Mouse (Mus musculus) brain, embryonic 14.5 days (tissue): ENCODE results near the gene Ttc24. TPM values are rescaled to one million over a fixed set of nuclear protein-coding genes. Genes with fewer than 3 reads are reported as not detected.

Experiments
- DNase-seq: peaks from one replicate; pipeline ENCODE4 v3.0.0-alpha.2; 2011; ENCODE audit warnings: low read depth
- CTCF ChIP-seq: fragments of 200-500 bp; IDR thresholded peaks from 2 replicates; pipeline ENCODE4 v1.5.1; 2012; ENCODE audit warnings: inconsistent platforms, mild to moderate bottlenecking, moderate library complexity, borderline replicate concordance; ENCODE audit not compliant: insufficient read depth, insufficient read length; ENCODE audit errors: extremely low read depth
- POLR2A ChIP-seq: fragments of 200-500 bp; IDR thresholded peaks from 2 replicates; pipeline ENCODE4 v1.6.1; 2012; ENCODE audit warnings: mild to moderate bottlenecking, inconsistent platforms, borderline replicate concordance; ENCODE audit not compliant: poor library complexity, insufficient read depth, insufficient read length, severe bottlenecking; ENCODE audit errors: extremely low read depth
- polyA plus RNA-seq: library from polyadenylated mRNA; depleted of rRNA; stranded (reverse); fragments of >200 nt; gene quantifications from 2 replicates; pipeline ENCODE4 v1.2.3, GENCODE M21; 2012

The Ttc24 gene
- polyA plus RNA-seq, 1 experiment, result not detected

- TF ChIP-seq POLR2A, result no peak
- no peak for TF ChIP-seq CTCF
- peak; percentile 38 for DNase-seq
These were observed 16.0 kb upstream of the Ttc24 start for GRCm38 (mm10) chr3:88094126-88094525.

DNA sequence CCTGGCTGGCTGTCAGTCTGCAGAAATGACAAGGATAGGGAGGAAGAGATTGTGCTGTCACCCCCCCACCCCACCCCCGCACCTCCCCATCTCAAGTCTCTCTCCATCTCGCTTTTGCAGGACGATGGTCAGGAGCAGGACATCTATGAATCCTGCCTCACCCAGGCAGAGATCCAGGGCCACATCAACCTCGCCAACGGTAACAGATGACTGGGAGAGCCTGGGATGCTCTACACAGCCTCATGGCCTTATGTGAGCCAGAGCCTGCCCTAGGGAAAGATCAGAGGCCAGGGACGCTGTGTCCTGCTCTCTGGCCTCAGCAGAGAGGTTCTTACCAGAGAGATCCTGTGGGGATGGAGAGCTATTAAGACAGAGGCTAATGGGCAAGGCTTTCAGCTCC lies 12.5 kb upstream of the Ttc24 start:
- TF ChIP-seq CTCF (no peak), POLR2A (no peak)
- DNase-seq, result no peak

DNA sequence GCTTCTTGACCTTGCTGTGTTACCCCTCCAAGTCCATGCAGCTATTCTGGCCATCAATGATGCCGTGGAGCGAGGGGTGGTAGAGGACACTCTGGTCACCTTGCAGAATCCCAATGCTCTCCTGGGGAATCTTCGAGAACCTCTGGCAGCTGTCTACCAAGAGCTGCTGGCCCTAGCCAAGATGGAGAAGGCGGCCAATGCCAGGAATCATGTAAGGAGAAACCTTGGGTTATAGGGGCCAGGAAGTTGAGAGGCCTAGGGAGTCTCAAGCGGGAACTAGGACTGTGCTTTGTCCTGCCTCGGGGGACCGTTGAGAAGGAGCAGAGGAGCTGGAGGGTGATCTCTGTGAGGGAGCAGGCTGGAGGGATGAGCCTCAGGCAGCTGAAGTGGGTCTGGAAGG lies 12.0 kb upstream of the Ttc24 start:
- no peak for DNase-seq
- TF ChIP-seq CTCF (no peak), POLR2A (no peak)

GRCm38 (mm10) chr3:88087688-88088087 lies 9.6 kb upstream of the Ttc24 start:
- TF ChIP-seq CTCF, result peak; percentile 45; the same call in 1 of the 2 replicates
- no peak for TF ChIP-seq POLR2A
- peak; percentile 47 for DNase-seq

DNA sequence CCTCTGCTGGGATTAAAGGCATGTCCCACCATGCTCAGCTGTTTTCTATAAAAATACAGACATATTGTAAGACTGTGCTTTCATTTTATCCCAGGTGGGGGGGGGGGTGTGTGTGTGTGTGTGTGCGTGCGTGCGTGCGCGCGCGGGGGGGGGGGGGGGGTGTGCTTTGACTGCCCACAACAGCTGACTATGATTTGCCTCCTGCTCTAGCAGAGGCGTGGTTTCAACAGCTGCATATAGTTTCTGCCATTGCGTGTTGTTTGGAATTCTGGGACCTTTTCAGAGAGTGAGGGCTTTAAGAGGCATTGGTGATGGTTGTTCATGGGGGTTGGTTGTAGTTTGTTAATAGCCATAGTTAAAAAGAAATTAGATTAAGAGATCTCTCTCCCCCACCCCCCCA lies 7.4 kb upstream of the Ttc24 start:
- no peak for DNase-seq
- TF ChIP-seq POLR2A (no peak), CTCF (no peak)

DNA sequence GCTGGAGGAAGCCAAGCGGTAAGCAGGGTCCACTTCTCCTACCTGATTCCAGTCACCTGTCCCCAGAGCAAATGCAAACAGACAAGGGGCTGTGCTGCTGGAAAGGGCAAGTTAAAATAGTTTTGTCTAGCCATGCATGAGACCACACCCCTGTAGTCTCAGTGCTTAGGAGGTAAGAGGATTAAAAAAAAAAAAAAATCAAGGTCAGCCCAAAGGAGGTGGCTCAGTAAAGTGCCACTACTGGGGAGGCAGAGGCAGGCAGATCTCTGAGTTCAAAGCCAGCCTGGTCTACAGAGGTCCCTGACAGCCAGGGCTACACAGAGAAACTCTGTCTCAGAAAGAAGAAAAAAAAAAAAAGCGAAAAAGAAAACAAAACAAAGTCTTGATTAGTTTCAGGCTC lies 5.9 kb upstream of the Ttc24 start:
- DNase-seq, result no peak
- no peak for TF ChIP-seq POLR2A
- TF ChIP-seq CTCF, result no peak

DNA sequence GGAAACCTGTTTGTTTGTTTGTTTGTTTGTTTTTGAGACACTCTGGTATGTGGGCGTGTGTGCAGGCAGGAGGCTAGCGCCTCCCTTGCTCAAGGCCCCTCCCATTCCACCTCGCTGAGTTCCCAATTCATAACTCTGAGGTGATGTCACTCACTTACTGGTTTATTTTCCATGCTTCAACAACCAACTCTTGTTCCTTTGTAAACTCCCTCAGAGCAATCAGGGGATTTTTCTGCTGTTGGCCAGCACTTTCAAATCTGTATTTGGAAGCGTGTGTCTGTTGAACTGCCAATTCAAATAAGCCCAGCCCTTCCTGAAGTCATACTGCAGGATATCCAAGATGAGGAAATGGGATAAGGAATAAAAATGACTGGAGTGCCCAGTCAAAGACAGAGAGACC lies 4.6 kb upstream of the Ttc24 start:
- peak; percentile 65 for DNase-seq
- no peak for TF ChIP-seq CTCF
- TF ChIP-seq POLR2A, result no peak

- DNase-seq, result no peak
- TF ChIP-seq POLR2A, result no peak
- TF ChIP-seq CTCF, result no peak
These were observed 4.1 kb upstream of the Ttc24 start for GRCm38 (mm10) chr3:88082224-88082618.

- TF ChIP-seq CTCF (no peak), POLR2A (0 out of 2 replicates have a peak, but pooled peaks have one; percentile 8)
- peak; percentile 97 for DNase-seq
These were observed 3.5 kb upstream of the Ttc24 start, which contains the start of gene Iqgap3 for GRCm38 (mm10) chr3:88081345-88082223. TSS of gene Iqgap3 (plus strand) at chr3:88081971.

DNA sequence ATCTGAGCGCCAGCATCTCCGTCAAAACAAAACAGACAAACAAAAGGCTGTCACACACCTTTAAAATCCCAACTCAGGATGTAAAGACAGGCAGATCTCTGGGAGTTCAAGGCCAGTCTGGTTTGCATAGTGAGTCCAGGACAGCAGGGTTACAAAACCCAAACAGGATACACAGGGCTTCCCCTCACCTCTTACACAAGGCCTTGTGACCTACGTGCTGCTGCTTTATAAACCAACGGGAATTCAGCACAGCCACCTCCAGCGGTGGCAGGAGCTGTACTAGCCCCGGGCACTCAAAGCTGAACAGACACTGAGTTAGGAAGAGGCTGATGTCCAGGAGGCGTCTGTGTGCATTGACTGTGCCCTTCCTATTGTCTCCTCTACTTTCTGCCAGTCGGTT lies 663 bp downstream of the Ttc24 start:
- DNase-seq, result no peak
- TF ChIP-seq CTCF, result no peak
- no peak for TF ChIP-seq POLR2A

GRCm38 (mm10) chr3:88074766-88075165 lies 3.3 kb downstream of the Ttc24 start:
- no peak for DNase-seq
- no peak for TF ChIP-seq POLR2A

DNA sequence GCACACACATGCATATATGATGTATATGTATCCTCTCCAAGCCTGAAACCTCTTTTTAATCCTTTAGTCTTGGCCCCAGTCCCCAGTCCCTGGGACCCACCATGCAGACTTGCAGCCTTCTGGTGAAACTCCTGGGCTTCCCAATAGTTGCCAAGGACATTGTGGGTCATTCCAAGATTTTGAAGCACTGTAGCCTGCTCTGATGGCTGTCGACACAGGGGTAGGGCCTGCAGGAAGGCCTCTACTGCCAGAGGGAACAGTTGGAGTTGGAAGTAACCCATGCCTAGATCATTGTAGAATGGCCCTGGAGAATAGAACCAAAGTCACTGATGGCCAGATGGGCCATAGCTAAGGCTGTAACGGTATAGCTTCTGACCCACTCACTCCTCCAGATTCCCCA lies 3.8 kb downstream of the Ttc24 start:
- no peak for DNase-seq
- TF ChIP-seq CTCF, result no peak
- no peak for TF ChIP-seq POLR2A
